19 mouse cellular contexts compared by ENCODE assay signal in genomic region chr9:47134479-47134878, GRCm38 (mm10).
A peak's percentile ranks its signal among the peaks of the same experiment; 100 is the strongest.
DNase-seq lines count a peak whose midpoint lies in the region; ATAC-seq and TF ChIP-seq lines count a peak whose summit lies in the region.
"Had no signal": no experiment of that assay in that cellular context is flagged by ENCODE, and none has a peak within 500 bp of the region (broad histone marks: within the 10 kb centered on the region; RNA-seq: fewer than 3 reads in every experiment).

No protein-coding gene starts in this region.

- H3K9me3 ChIP-seq in MEL (replicated peaks; ENCODE audit: insufficient read depth, low read length): no peaks in the 10 kb centered on the region
- no peaks in the 10 kb centered on the region for H3K9me3 ChIP-seq in liver, embryonic 11.5 days (ENCODE audit: control insufficient read depth, low read length)
- H3K9me3 ChIP-seq in liver, embryonic 15.5 days (replicated peaks): no peaks in the 10 kb centered on the region
- no peaks in the 10 kb centered on the region for H3K9me3 ChIP-seq in neural tube, embryonic 15.5 days (replicated peaks)
- H3K9me3 ChIP-seq: embryonic facial prominence, embryonic 10.5 days; forebrain, embryonic 13.5 days; hindbrain, embryonic 10.5 days had no signal

- H3K27ac ChIP-seq in MEL (ENCODE audit: control insufficient read depth, low read depth, low read length): peak overlapping the region; percentile 51
- peak overlapping the region; percentile 38; the same call in 1 of the 2 replicates for H3K27ac ChIP-seq in liver, embryonic 11.5 days (ENCODE audit: low read depth, low read length)
- no peak overlapping the region for H3K27ac ChIP-seq in liver, embryonic 15.5 days (replicated peaks)
- no peak overlapping the region for H3K27ac ChIP-seq in neural tube, embryonic 15.5 days (replicated peaks)
- H3K27ac ChIP-seq: forebrain, embryonic 13.5 days had no signal

- peaks cover 0 to 27% of the 10 kb centered on the region in 2 experiments; a peak in 2 of 4 replicates for H3K36me3 ChIP-seq in MEL (ENCODE audit: control insufficient read depth in 1 of 2, insufficient read depth in 2 of 2, low read length in 2 of 2)
- no peaks in the 10 kb centered on the region for H3K36me3 ChIP-seq in liver, embryonic 11.5 days (ENCODE audit: control insufficient read depth, insufficient read depth, low read length)
- no peaks in the 10 kb centered on the region for H3K36me3 ChIP-seq in liver, embryonic 15.5 days (replicated peaks)
- H3K36me3 ChIP-seq in neural tube, embryonic 15.5 days: no peaks in the 10 kb centered on the region
- H3K36me3 ChIP-seq: embryonic facial prominence, embryonic 10.5 days; hindbrain, embryonic 10.5 days had no signal

- no peaks in the 10 kb centered on the region for H3K79me2 ChIP-seq in MEL (ENCODE audit: control insufficient read depth, insufficient read depth, low read length, poor library complexity)

- H3K4me3 ChIP-seq in MEL (ENCODE audit: control insufficient read depth in 1 of 2, insufficient read depth in 1 of 2, low read depth in 2 of 2, low read length in 2 of 2): peak overlapping the region; percentile 6 to 46
- no peak overlapping the region for H3K4me3 ChIP-seq in liver, embryonic 11.5 days (ENCODE audit: low read depth, low read length)
- H3K4me3 ChIP-seq in liver, embryonic 15.5 days (replicated peaks): no peak overlapping the region
- H3K4me3 ChIP-seq in neural tube, embryonic 15.5 days (replicated peaks): no peak overlapping the region
- H3K4me3 ChIP-seq: embryonic facial prominence, embryonic 10.5 days; forebrain, embryonic 13.5 days; hindbrain, embryonic 10.5 days had no signal

- peaks cover 15 to 24% of the 10 kb centered on the region in 2 experiments for H3K4me1 ChIP-seq in MEL (ENCODE audit: control insufficient read depth in 1 of 2, insufficient read depth in 2 of 2, low read length in 2 of 2)
- peaks cover 8% of the 10 kb centered on the region for H3K4me1 ChIP-seq in liver, embryonic 11.5 days (replicated peaks; ENCODE audit: control insufficient read depth, insufficient read depth, low read length)
- peaks cover 20% of the 10 kb centered on the region for H3K4me1 ChIP-seq in liver, embryonic 15.5 days (replicated peaks)
- H3K4me1 ChIP-seq in neural tube, embryonic 15.5 days: no peaks in the 10 kb centered on the region
- H3K4me1 ChIP-seq: forebrain, embryonic 13.5 days had no signal

- ATAC-seq in liver, embryonic 11.5 days (replicated peaks; ENCODE audit: low FRiP score): peak; percentile 60
- 0 out of 2 replicates have a peak, but pooled peaks have one; percentile 40 for ATAC-seq in liver, embryonic 15.5 days (ENCODE audit: insufficient read depth)
- no peak for ATAC-seq in neural tube, embryonic 15.5 days (ENCODE audit: low FRiP score)
- ATAC-seq: forebrain, embryonic 13.5 days; forebrain, postnatal 0 days; hindbrain, embryonic 16.5 days; inflammation-experienced regulatory T-cells, adult 6 months had no signal

- no peak for TF ChIP-seq CTCF in MEL (IDR thresholded peaks at IDR 0.05 in 2 of 3, conservative IDR thresholded peaks at IDR 0.05 in 1 of 3; ENCODE audit: control insufficient read depth in 1 of 3, insufficient read depth in 1 of 3, low read depth in 2 of 3, low read length in 3 of 3, poor library complexity in 1 of 3, severe bottlenecking in 1 of 3)

- TF ChIP-seq EP300 in MEL (IDR thresholded peaks at IDR 0.05; ENCODE audit: low read depth in 1 of 2, low read length in 2 of 2): peak; percentile 70 to 76; a peak in 3 of 4 replicates

- no peak for TF ChIP-seq POLR2A in MEL (IDR thresholded peaks at IDR 0.05; ENCODE audit: control insufficient read depth in 1 of 2, insufficient read depth in 1 of 2, low read depth in 1 of 2, low read length in 2 of 2, poor library complexity in 1 of 2)

- TF ChIP-seq RAD21 in MEL (IDR thresholded peaks at IDR 0.05; ENCODE audit: low read depth, low read length): no peak

- WGBS in liver, embryonic 11.5 days: 63% methylated on average over 4 of the region's 4 CpGs
- WGBS in liver, embryonic 15.5 days (ENCODE audit: insufficient replicate concordance): 52% methylated on average over 4 of the region's 4 CpGs
- WGBS in neural tube, embryonic 15.5 days: 83% methylated on average over 4 of the region's 4 CpGs

- peak overlapping the region; percentile 23; the same call in 1 of the 2 replicates for H3K9ac ChIP-seq in MEL (ENCODE audit: control insufficient read depth, low read depth, low read length, poor library complexity, severe bottlenecking)
- H3K9ac ChIP-seq in liver, embryonic 11.5 days (ENCODE audit: low read depth, low read length): no peak overlapping the region
- no peak overlapping the region for H3K9ac ChIP-seq in liver, embryonic 15.5 days
- no peak overlapping the region for H3K9ac ChIP-seq in neural tube, embryonic 15.5 days (replicated peaks)
- H3K9ac ChIP-seq: forebrain, embryonic 13.5 days; forebrain, postnatal 0 days had no signal

- H3K4me2 ChIP-seq in liver, embryonic 11.5 days: peak overlapping the region; percentile 55
- peak overlapping the region; percentile 42 for H3K4me2 ChIP-seq in liver, embryonic 15.5 days
- H3K4me2 ChIP-seq in neural tube, embryonic 15.5 days: no peak overlapping the region
- H3K4me2 ChIP-seq: forebrain, embryonic 13.5 days had no signal

- DNase-seq in MEL (ENCODE audit: low read depth, low spot score): peak; percentile 75
- DNase-seq in c-Kit-negative CD71-positive TER-119-positive erythroid progenitor cells, embryonic 14.5 days (ENCODE audit: low read depth, low spot score): peak; percentile 11
- no peak for DNase-seq in liver, embryonic 11.5 days (ENCODE audit: low spot score)
- no peak for DNase-seq in thymus, postnatal 25 days
- no peak for DNase-seq in spleen, postnatal 10 days (ENCODE audit: low spot score in 2 of 2)
- DNase-seq: adrenal gland, adult 8-10 months; adrenal gland, postnatal 36 days; cerebellum, adult 2 months; cerebellum, postnatal 10 days; forebrain, postnatal 0 days; heart, adult 18-20 months had no signal

- no peaks in the 10 kb centered on the region for H3K27me3 ChIP-seq in MEL (ENCODE audit: control insufficient read depth in 1 of 2, insufficient read depth in 2 of 2, low read length in 2 of 2)
- H3K27me3 ChIP-seq in liver, embryonic 11.5 days (replicated peaks; ENCODE audit: control insufficient read depth, insufficient read depth, low read length): no peaks in the 10 kb centered on the region
- no peaks in the 10 kb centered on the region for H3K27me3 ChIP-seq in liver, embryonic 15.5 days
- no peaks in the 10 kb centered on the region for H3K27me3 ChIP-seq in neural tube, embryonic 15.5 days (replicated peaks)
- H3K27me3 ChIP-seq: CH12.LX; forebrain, embryonic 13.5 days had no signal

TF ChIP-seq in MEL, 35 proteins besides CTCF, POLR2A, EP300 and RAD21:
- 0 out of 2 replicates have a peak, but pooled peaks have one; percentile 8 for TF ChIP-seq SMC3 (IDR thresholded peaks at IDR 0.05; ENCODE audit: low read depth, low read length)
- peak; percentile 64; the same call in 1 of the 2 replicates for TF ChIP-seq ETS1 (IDR thresholded peaks at IDR 0.05; ENCODE audit: low read depth, low read length)
- no peak for TF ChIP-seq POLR2AphosphoS5 (IDR thresholded peaks at IDR 0.05; ENCODE audit: borderline replicate concordance, low read depth, low read length)
- TF ChIP-seq BHLHE40 (IDR thresholded peaks at IDR 0.05; ENCODE audit: borderline replicate concordance, low read depth, low read length): peak; percentile 27; the same call in 1 of the 2 replicates
- TF ChIP-seq TAL1 (IDR thresholded peaks at IDR 0.05; ENCODE audit: low read length): peak; percentile 25; the same call in 1 of the 2 replicates
- peak; percentile 79 for TF ChIP-seq ZNF384 (IDR thresholded peaks at IDR 0.05; ENCODE audit: low read depth, low read length)
- TF ChIP-seq UBTF (IDR thresholded peaks at IDR 0.05; ENCODE audit: borderline replicate concordance, insufficient read depth, low read depth, low read length): no peak
- TF ChIP-seq SIN3A (IDR thresholded peaks at IDR 0.05; ENCODE audit: low read length): peak; percentile 28; the same call in 1 of the 2 replicates
- TF ChIP-seq ZKSCAN1 (IDR thresholded peaks at IDR 0.05; ENCODE audit: low read depth, low read length): no peak
- TF ChIP-seq ZC3H11A (IDR thresholded peaks at IDR 0.05; ENCODE audit: low read depth, low read length): peak; percentile 10; the same call in 1 of the 2 replicates
- TF ChIP-seq GATA1 (IDR thresholded peaks at IDR 0.05; ENCODE audit: low read depth, low read length): 0 out of 2 replicates have a peak, but pooled peaks have one; percentile 29
- peak; percentile 63; the same call in 1 of the 2 replicates for TF ChIP-seq CHD1 (IDR thresholded peaks at IDR 0.05; ENCODE audit: low read depth, low read length)
- TF ChIP-seq CHD2 (IDR thresholded peaks at IDR 0.05; ENCODE audit: low read length): peak; percentile 72
- peak; percentile 50; the same call in 1 of the 2 replicates for TF ChIP-seq RCOR1 (IDR thresholded peaks at IDR 0.05; ENCODE audit: low read depth, low read length)
- peak; percentile 75; the same call in 1 of the 2 replicates for TF ChIP-seq TCF12 (IDR thresholded peaks at IDR 0.05; ENCODE audit: low read depth, low read length)
- TF ChIP-seq MAZ (IDR thresholded peaks at IDR 0.05; ENCODE audit: low read depth, low read length): 0 out of 2 replicates have a peak, but pooled peaks have one; percentile 41
- no peak for TF ChIP-seq MAFK (IDR thresholded peaks at IDR 0.05; ENCODE audit: borderline replicate concordance, low read depth, low read length)

Comparison
In these comparisons a context has a peak if more than half of its experiments do, and no peak if none do; other contexts are left out.
1. H3K27ac ChIP-seq: peak in MEL (single experiment) and liver, embryonic 11.5 days (single experiment); none in liver, embryonic 15.5 days (single experiment) and neural tube, embryonic 15.5 days (single experiment).
2. DNase-seq: peak in MEL (single experiment) and c-Kit-negative CD71-positive TER-119-positive erythroid progenitor cells, embryonic 14.5 days (single experiment); none in liver, embryonic 11.5 days (single experiment), thymus, postnatal 25 days (single experiment) and spleen, postnatal 10 days (0 of 2).
3. H3K4me3 ChIP-seq: peak in MEL (2 of 2); none in liver, embryonic 11.5 days (single experiment), liver, embryonic 15.5 days (single experiment) and neural tube, embryonic 15.5 days (single experiment).